Mouse (Mus musculus) embryo, embryonic 10.5 days (tissue): ENCODE results near the gene Tmod1.

Experiments used
- DNase-seq: peaks from one replicate; pipeline ENCODE4 v3.0.0-alpha.2; 2015; ENCODE audit warnings: low spot score

Tmod1 gene

GRCm38 (mm10) chr4:46038892-46039751, at the start of gene Tmod1:
Gene Tmod1 (plus strand): TSS chr4:46038935.
- peak; percentile 47 for DNase-seq

DNA sequence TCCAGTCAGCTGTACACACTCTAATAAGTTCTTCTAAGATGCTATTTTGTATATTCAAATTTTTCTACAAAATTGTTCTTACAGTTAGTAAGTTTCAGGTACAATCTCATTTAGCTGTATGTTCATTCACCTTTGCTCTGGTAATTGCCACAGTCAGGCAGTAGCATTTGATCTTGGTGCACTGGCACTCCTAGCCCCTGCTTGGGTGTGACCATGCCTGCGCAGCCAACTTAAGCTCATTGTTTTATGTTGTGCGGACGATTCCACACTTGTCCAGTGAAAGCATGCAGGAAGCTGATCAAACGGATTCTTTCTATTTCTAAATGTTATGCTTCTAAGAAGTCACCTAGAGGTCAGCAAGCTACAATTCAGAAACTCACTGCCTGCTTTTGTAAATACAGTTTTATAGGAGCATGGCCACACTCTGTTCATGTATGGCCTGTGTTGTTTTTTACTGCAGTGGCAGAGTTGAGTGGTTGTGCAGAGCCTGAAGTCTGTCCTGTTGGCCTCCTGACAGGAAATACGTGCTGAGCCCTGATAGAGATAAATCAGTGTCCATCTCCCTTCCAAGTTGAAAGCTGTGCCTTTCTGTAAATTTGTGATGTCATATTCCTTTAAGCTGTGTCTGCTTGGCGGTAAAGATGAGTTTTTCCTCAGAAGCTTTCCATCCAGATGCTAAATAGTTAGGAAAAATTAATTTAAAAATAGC, 48.2 kb upstream of the Tmod1 start:
- no peak for DNase-seq

- no peak for DNase-seq
Observed at GRCm38 (mm10) chr4:45998536-45998935, 40.2 kb upstream of the Tmod1 start.

- DNase-seq: no peak
Observed at GRCm38 (mm10) chr4:46008142-46008793, 30.5 kb upstream of the Tmod1 start.

DNA sequence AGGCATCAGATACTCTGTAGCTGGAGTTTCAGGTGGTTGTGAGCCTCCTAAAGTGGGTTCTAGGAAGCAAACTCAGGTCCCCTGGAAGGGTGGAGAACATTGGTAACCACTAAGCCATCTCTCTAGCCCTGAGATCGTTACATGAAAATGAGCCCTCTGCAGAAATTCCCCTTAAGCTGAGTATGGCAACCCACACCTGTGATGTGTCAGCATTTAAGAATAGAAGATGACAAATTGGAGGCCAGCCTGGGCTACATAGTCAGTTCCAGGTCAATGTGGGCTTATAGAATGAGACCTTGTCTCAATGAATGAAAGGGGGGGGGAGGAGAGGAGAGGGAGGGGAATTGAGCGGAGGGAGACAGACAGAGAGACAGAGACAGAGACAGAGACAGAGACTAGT, 27.0 kb upstream of the Tmod1 start:
- no peak for DNase-seq

- no peak for DNase-seq
Observed at GRCm38 (mm10) chr4:46015605-46016004, 23.1 kb upstream of the Tmod1 start.

DNA sequence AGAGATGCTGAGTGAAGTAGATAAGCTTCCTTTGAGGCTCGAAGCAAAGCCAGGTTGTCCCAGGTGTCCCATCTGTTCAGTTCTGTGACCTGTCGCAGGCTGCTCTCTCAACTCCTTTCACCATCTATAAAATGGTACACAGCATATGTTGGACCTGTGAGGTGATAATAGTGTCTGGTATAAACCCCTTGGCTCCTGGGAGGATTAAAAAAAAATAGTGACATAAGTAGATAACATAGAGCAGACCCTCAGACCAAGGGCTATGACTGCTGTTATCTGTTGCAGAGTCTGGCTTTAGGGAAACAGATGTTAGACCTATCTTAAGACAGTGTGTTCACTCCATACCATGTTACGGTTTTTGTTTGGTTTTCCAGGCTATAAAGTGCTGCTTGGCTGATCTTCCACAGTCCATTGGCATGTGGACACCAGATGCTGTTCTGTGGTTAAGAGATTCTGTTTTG, 15.7 kb upstream of the Tmod1 start:
- peak; percentile 53 for DNase-seq

DNA sequence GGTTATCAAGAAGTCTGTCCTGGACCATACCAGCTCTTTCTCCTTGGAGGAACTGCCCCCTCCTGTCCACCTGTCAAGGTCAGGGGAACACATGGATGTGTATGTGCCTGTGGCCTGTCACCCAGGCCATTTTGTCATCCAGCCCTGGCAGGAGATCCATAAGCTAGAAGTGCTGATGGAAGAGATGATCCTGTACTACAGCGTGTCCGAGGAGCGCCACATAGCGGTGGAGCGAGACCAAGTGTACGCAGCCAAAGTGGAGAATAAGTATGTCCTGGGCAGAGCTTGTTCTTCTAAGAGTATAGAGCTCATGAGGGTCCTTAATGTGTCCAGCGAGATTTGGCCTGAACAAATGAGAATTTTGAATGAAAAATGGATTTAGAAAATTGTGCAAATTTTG, 12.8 kb upstream of the Tmod1 start:
- peak; percentile 65 for DNase-seq

DNA sequence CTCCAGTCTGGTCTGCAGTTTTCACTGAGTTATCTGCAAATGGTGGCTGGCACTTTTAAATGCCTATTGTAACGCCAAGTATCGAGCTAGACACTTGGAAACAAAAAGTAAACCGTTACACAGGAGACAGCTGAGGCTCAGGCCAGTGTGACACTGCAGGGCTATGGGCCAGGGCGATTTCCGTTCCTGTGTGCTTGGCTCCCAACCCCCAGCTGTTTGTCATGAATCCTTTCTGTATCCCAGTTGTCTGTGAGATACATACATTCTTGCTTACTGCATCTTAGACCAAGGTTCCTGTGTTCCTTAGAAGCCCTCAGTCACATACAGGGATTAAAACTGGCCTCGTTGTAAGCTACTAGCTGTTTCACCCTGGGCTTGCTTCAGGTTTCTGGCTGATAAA, 10.5 kb upstream of the Tmod1 start:
- DNase-seq: no peak

- DNase-seq: no peak
Observed at GRCm38 (mm10) chr4:46028781-46029180, 10.0 kb upstream of the Tmod1 start.

DNA sequence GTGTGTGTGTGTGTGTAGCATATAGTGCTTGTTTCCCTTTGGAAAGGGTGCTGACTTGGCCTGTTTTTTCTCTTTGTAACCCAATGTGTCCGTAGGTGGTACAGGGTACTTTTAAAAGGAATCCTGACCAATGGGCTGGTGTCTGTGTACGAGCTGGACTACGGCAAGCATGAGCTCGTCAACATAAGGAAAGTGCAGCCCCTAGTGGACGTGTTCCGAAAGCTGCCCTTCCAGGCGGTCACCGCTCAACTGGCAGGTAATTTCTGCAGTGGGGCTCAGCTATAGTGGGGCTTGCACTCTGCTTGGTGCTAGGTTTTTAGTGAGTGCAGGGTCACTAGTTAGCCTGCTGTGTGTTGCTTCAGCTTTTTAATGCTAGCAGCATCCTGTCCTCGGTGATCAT, 9.2 kb upstream of the Tmod1 start:
- DNase-seq: peak; percentile 71

DNA sequence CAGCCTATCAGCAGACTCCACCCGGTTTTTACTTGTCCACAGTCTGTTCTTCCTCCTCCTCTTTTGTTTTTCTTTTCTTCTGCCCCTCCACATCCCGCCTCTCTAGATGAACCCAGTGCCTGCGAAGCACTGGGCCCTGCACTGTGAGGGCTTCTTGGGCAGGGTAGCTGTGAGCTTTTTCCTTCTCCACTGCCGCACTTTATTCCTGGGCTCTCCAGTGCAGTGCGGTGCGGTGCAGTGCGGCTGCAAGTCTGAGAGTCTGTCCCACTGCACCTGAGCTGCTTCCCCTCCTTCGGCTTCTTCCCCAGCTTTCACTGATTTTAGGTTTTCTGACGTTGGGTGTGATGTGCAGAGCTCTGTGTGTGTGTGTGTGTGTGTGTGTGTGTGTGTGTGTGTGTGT, 6.3 kb upstream of the Tmod1 start:
- DNase-seq: no peak

DNA sequence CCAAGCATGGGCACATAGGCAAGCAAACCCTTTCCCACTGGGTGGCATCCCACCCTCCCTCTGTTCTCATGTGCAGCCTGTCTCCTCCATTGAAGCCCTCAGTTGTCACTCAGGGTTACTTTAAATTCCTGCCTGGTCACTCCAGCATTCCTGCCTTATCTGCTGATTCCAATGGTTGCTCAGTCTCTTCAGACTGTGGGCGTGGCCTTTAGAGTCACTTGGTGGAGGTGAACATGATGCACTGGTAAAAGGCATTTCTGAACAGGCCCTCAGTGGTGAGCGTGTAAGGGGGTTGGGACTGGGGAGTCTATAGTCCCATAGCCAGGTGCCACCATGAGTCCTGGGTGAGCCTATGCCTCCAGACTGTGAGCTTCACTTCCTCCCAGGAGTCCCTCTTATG, 5.5 kb upstream of the Tmod1 start:
- no peak for DNase-seq

- DNase-seq: peak; percentile 31
Observed at GRCm38 (mm10) chr4:46038591-46038891, 194 bp upstream of the Tmod1 start.

DNA sequence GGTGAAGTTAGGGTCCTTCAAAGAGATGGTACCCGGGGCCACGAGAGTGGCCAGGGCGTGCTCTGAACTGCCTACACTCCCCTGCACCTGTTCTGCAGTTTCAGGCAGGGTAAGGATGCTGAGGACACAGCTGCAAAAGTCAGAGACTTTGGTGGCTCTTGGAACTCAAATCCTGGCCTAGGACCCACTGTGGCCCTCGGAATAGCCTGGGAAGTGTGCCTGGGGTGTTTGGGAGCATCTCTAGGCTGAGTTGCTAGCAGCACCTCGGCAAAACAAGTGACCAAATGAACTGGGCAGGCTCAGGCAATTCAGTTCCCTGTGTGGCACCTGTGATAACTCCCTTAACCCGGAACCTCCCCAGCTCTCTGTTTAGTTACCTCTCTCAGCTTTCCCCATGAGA, 1.2 kb downstream of the Tmod1 start:
- no peak for DNase-seq

DNA sequence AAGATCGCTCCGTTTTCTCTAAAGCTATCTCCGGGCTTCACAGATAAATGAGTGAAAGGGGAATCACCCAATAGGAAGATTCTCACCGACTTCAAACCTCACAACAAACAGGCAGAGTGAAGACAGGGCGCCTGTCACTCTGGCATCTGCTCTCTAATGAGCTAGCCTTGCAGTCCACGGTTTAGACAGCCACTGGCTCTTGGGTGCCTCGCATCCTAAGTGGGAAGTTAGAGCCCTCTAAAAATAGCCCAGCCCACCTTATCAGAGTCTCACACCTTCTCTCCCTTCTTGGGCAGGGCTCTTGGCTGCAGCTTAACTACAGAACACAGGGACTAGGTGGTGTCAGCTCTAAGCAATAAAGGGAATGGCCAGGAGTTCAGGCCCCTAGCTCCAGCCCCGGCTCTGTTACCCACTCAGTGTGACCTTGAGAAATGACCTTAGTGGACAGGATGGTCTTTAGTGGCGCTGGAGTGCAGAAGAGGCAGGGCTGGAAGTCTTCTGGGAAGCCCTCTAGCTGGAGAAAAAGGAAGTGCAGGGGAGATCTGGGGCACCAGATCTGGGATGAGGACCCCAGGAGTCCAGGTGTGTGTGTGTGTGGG, 2.0 kb downstream of the Tmod1 start:
- DNase-seq: peak; percentile 51

GRCm38 (mm10) chr4:46041761-46042504, 3.2 kb downstream of the Tmod1 start:
- DNase-seq: no peak

GRCm38 (mm10) chr4:46042505-46042850, 3.7 kb downstream of the Tmod1 start:
- DNase-seq: no peak

GRCm38 (mm10) chr4:46043361-46043760, 4.6 kb downstream of the Tmod1 start:
- DNase-seq: no peak

- no peak for DNase-seq
Observed at GRCm38 (mm10) chr4:46047971-46048370, 9.2 kb downstream of the Tmod1 start.

GRCm38 (mm10) chr4:46048418-46048817, 9.7 kb downstream of the Tmod1 start:
- DNase-seq: no peak
